Mouse (Mus musculus) gastrocnemius, adult 2 months (tissue): ENCODE results near the gene Sorl1. TPM values are rescaled to one million over a fixed set of nuclear protein-coding genes. Genes with fewer than 3 reads are reported as not detected.

Experiments used
- DNase-seq: peaks from one replicate; pipeline ENCODE4 v3.0.0; 2022
- H3K27ac ChIP-seq: fragments of 200-600 bp; 2 replicates; pipeline ENCODE4 v1.8.1; 2022; ENCODE audit warnings: mild to moderate bottlenecking
- H3K4me3 ChIP-seq: fragments of 200-600 bp; 2 replicates; pipeline ENCODE4 v1.8.1; 2022; ENCODE audit warnings: mild to moderate bottlenecking, moderate library complexity
- CTCF ChIP-seq: fragments of 200-600 bp; IDR thresholded peaks from 2 replicates; pipeline ENCODE4 v1.8.1; 2022; ENCODE audit warnings: antibody characterized with exemption, mild to moderate bottlenecking, moderate library complexity
- intact Hi-C: fragments of 180-260 bp; cut with DNase I; formaldehyde crosslinking; loops from one replicate; pipeline ENCODE4 v1.15.1; 2025
- total RNA-seq, 2 experiments: library from RNA; stranded (reverse); gene quantifications; 2 replicates each; pipeline ENCODE4 v1.2.3; 2021

The Sorl1 gene
- total RNA-seq, 2 experiments from 2014 or later, result 38.7 to 43.4 TPM

- DNase-seq, result no peak
- H3K27ac ChIP-seq, result no peak overlapping the region
- H3K4me3 ChIP-seq, result no peak overlapping the region
- intact Hi-C loops, result no loop called here
- TF ChIP-seq CTCF, result no peak
Measured at GRCm38 (mm10) chr9:42146463-42146862, 22.4 kb upstream of the Sorl1 start.

GRCm38 (mm10) chr9:42141549-42142210, 17.6 kb upstream of the Sorl1 start:
- DNase-seq, result no peak
- intact Hi-C loops, result no loop called here
- TF ChIP-seq CTCF, result no peak
- no peak overlapping the region for H3K4me3 ChIP-seq
- H3K27ac ChIP-seq, result no peak overlapping the region

- intact Hi-C loops, result no loop called here
- TF ChIP-seq CTCF, result no peak
- Histone ChIP-seq H3K27ac (no peak overlapping the region), H3K4me3 (no peak overlapping the region)
- no peak for DNase-seq
Measured at GRCm38 (mm10) chr9:42138248-42138858, 14.3 kb upstream of the Sorl1 start.

- H3K27ac ChIP-seq, result no peak overlapping the region
- no peak overlapping the region for H3K4me3 ChIP-seq
- DNase-seq, result no peak
- intact Hi-C loops, result no loop called here
- TF ChIP-seq CTCF, result no peak
Measured at GRCm38 (mm10) chr9:42137578-42137977, 13.5 kb upstream of the Sorl1 start.

GRCm38 (mm10) chr9:42130793-42131760, 7.0 kb upstream of the Sorl1 start:
- H3K4me3 ChIP-seq, result no peak overlapping the region
- intact Hi-C loops, result no loop called here
- no peak for TF ChIP-seq CTCF

GRCm38 (mm10) chr9:42127983-42128382, 3.9 kb upstream of the Sorl1 start:
- TF ChIP-seq CTCF, result no peak
- Histone ChIP-seq H3K27ac (no peak overlapping the region), H3K4me3 (no peak overlapping the region)
- intact Hi-C loops, result loop anchor here (5.0 kb wide), 1 partner anchor 109 kb away; no protein-coding TSS in a partner anchor
- no peak for DNase-seq

More at GRCm38 (mm10) chr9:42130793-42131760, 7.0 kb upstream of the Sorl1 start:
- DNase-seq, result no peak
- no peak overlapping the region for H3K27ac ChIP-seq

GRCm38 (mm10) chr9:42125262-42125982, 1.3 kb upstream of the Sorl1 start:
- no peak for TF ChIP-seq CTCF
- no peak overlapping the region for H3K4me3 ChIP-seq
- no peak overlapping the region for H3K27ac ChIP-seq
- DNase-seq, result no peak
- intact Hi-C loops, result loop anchor here (5.0 kb wide), 1 partner anchor 112 kb away; no protein-coding TSS in a partner anchor

GRCm38 (mm10) chr9:42123204-42123603, 893 bp downstream of the Sorl1 start:
- intact Hi-C loops, result loop anchor here (5.0 kb wide), 3 partner anchors 36 to 126 kb away; no protein-coding TSS in a partner anchor
- no peak for TF ChIP-seq CTCF
- H3K4me3 ChIP-seq, result peak overlapping the region; percentile 97
- H3K27ac ChIP-seq, result peak overlapping the region; percentile 89
- no peak for DNase-seq

GRCm38 (mm10) chr9:42122441-42122840, 1.7 kb downstream of the Sorl1 start:
- H3K4me3 ChIP-seq, result peak overlapping the region; percentile 97
- no peak for TF ChIP-seq CTCF
- no peak for DNase-seq
- peak overlapping the region; percentile 89 for H3K27ac ChIP-seq
- intact Hi-C loops, result loop anchor here (5.0 kb wide), 3 partner anchors 35 to 125 kb away; no protein-coding TSS in a partner anchor

- intact Hi-C loops, result loop anchor here (2.0 to 5.0 kb wide), 4 partner anchors 34 to 124 kb away; no protein-coding TSS in a partner anchor
- no peak for DNase-seq
- H3K4me3 ChIP-seq, result peak overlapping the region; percentile 97
- no peak for TF ChIP-seq CTCF
- peak overlapping the region; percentile 89; the same call in 1 of the 2 replicates for H3K27ac ChIP-seq
Measured at GRCm38 (mm10) chr9:42121631-42122354, 2.3 kb downstream of the Sorl1 start.

- TF ChIP-seq CTCF, result no peak
- H3K4me3 ChIP-seq, result no peak overlapping the region
- intact Hi-C loops, result no loop called here
- DNase-seq, result no peak
- peak overlapping the region; percentile 77 for H3K27ac ChIP-seq
Measured at GRCm38 (mm10) chr9:42116418-42117056, 7.6 kb downstream of the Sorl1 start.
